Comparison of ENCODE assay signal across 11 mouse cellular contexts in genomic region chr7:141363752-141364125, GRCm38 (mm10). TPM values are rescaled to one million over a fixed set of nuclear protein-coding genes. Genes with fewer than 3 reads are reported as not detected.
DNase-seq lines count a peak whose midpoint lies in the region; ATAC-seq lines count a peak whose summit lies in the region.
"Had no signal": no experiment of that assay in that cellular context is flagged by ENCODE, and none has a peak within 500 bp of the region (broad histone marks: within the 10 kb centered on the region; RNA-seq: fewer than 3 reads in every experiment).

No protein-coding gene starts in this region.

- DNase-seq in heart, embryonic 10.5 days (ENCODE audit: low spot score): no peak
- DNase-seq in heart, postnatal 4 days: no peak
- no peak for DNase-seq in limb, embryonic 10.5 days (ENCODE audit: low spot score)
- DNase-seq in testis, postnatal 10 days (ENCODE audit: low spot score): no peak
- no peak for DNase-seq in layer of hippocampus, adult 18-20 months (ENCODE audit: low spot score in 2 of 2)

- ATAC-seq in limb, embryonic 13.5 days (ENCODE audit: low FRiP score, low read depth): 0 out of 2 replicates have a peak, but pooled peaks have one; percentile 28
- ATAC-seq in erythroid progenitor cell, adult 5-6 weeks (replicated peaks; ENCODE audit: low FRiP score, poor library complexity, severe bottlenecking): peak; percentile 37
- ATAC-seq in megakaryocyte progenitor cell, adult 5-6 weeks (replicated peaks; ENCODE audit: poor library complexity): peak; percentile 20

- H3K36me3 ChIP-seq in heart, embryonic 10.5 days: no peaks in the 10 kb centered on the region
- H3K36me3 ChIP-seq in limb, embryonic 13.5 days: no peaks in the 10 kb centered on the region
- no peaks in the 10 kb centered on the region for H3K36me3 ChIP-seq in limb, embryonic 10.5 days
- H3K36me3 ChIP-seq: midbrain, embryonic 10.5 days; stomach, embryonic 15.5 days had no signal

- H3K9me3 ChIP-seq in heart, embryonic 10.5 days: no peaks in the 10 kb centered on the region
- no peaks in the 10 kb centered on the region for H3K9me3 ChIP-seq in limb, embryonic 13.5 days
- H3K9me3 ChIP-seq in limb, embryonic 10.5 days (replicated peaks): no peaks in the 10 kb centered on the region
- H3K9me3 ChIP-seq: midbrain, embryonic 10.5 days; stomach, embryonic 15.5 days had no signal

- no peak overlapping the region for H3K9ac ChIP-seq in limb, embryonic 13.5 days
- H3K9ac ChIP-seq: stomach, embryonic 15.5 days had no signal

- no peak overlapping the region for H3K4me2 ChIP-seq in limb, embryonic 13.5 days (replicated peaks)
- H3K4me2 ChIP-seq: stomach, embryonic 15.5 days had no signal

- WGBS in heart, embryonic 10.5 days: 53% methylated on average over 2 of the region's 2 CpGs
- WGBS in limb, embryonic 13.5 days: 67% methylated on average over 2 of the region's 2 CpGs
- WGBS in limb, embryonic 10.5 days: 56% methylated on average over 2 of the region's 2 CpGs

- peaks cover 58% of the 10 kb centered on the region for H3K27me3 ChIP-seq in heart, embryonic 10.5 days (ENCODE audit: insufficient read depth, poor library complexity, severe bottlenecking)
- H3K27me3 ChIP-seq in limb, embryonic 13.5 days: peaks cover 40% of the 10 kb centered on the region
- peaks cover 46% of the 10 kb centered on the region for H3K27me3 ChIP-seq in limb, embryonic 10.5 days (ENCODE audit: low read depth, poor library complexity, severe bottlenecking)
- H3K27me3 ChIP-seq: stomach, embryonic 15.5 days had no signal

- peak overlapping the region; percentile 57; the same call in 1 of the 2 replicates for H3K27ac ChIP-seq in heart, embryonic 10.5 days
- H3K27ac ChIP-seq in limb, embryonic 13.5 days: no peak overlapping the region
- no peak overlapping the region for H3K27ac ChIP-seq in limb, embryonic 10.5 days
- H3K27ac ChIP-seq: midbrain, embryonic 10.5 days; stomach, embryonic 15.5 days had no signal

- no peak overlapping the region for H3K4me3 ChIP-seq in heart, embryonic 10.5 days
- no peak overlapping the region for H3K4me3 ChIP-seq in limb, embryonic 13.5 days
- no peak overlapping the region for H3K4me3 ChIP-seq in limb, embryonic 10.5 days
- H3K4me3 ChIP-seq: midbrain, embryonic 10.5 days; myocyte; stomach, embryonic 15.5 days had no signal

- H3K4me1 ChIP-seq in heart, embryonic 10.5 days: peaks cover 4% of the 10 kb centered on the region
- H3K4me1 ChIP-seq in limb, embryonic 13.5 days: peaks cover 3% of the 10 kb centered on the region; the same call in 1 of the 2 replicates
- H3K4me1 ChIP-seq in limb, embryonic 10.5 days: 0 out of 2 replicates have a peak, but pooled peaks cover 4% of the 10 kb centered on the region

RNA-seq across cellular contexts. Expression of gene Eps8l2, which starts 25.1 kb away (rescaled TPM):
- 3.1 and 8.2 TPM in 2 replicates for polyA plus RNA-seq in heart, embryonic 10.5 days (2016; fragmentation: Nextera tagmentation; extraction: Ambion mirVana)
- 1 to 10 TPM; 1.9 TPM for total RNA-seq in heart, postnatal 4 days (2021)
- polyA plus RNA-seq in limb, embryonic 13.5 days (2015; fragmentation: Nextera tagmentation; extraction: Ambion mirVana): 7.4 and 10.3 TPM in 2 replicates
- 3.4 and 5.0 TPM in 2 replicates for polyA plus RNA-seq in limb, embryonic 10.5 days (2016; fragmentation: Nextera tagmentation; extraction: Ambion mirVana)
- not detected in 2 replicates for total RNA-seq in erythroid progenitor cell, adult 5-6 weeks (2015; ENCODE audit: low replicate concordance)
- 1.4 TPM in 1 of 2 replicates, not detected in the other for total RNA-seq in erythroid progenitor cell, adult 5-6 weeks (2017; ENCODE audit: low replicate concordance)
- total RNA-seq in megakaryocyte progenitor cell, adult 5-6 weeks (2015): 0.67 TPM in 1 of 2 replicates, not detected in the other
- total RNA-seq in megakaryocyte progenitor cell, adult 5-6 weeks (2017): not detected in 2 replicates
- 1 to 10 TPM; 5.0 to 9.0 TPM for total RNA-seq in layer of hippocampus, adult 18-20 months (2021)

RNA-seq across cellular contexts. Expression of gene Taldo1, which starts 28.3 kb away (rescaled TPM):
- polyA plus RNA-seq in heart, embryonic 10.5 days (2016; fragmentation: Nextera tagmentation; extraction: Ambion mirVana): 270 and 285 TPM in 2 replicates
- 100 to 1,000 TPM; 126 to 134 TPM for total RNA-seq in heart, postnatal 4 days (2021)
- polyA plus RNA-seq in limb, embryonic 13.5 days (2015; fragmentation: Nextera tagmentation; extraction: Ambion mirVana): 266 and 280 TPM in 2 replicates
- polyA plus RNA-seq in limb, embryonic 10.5 days (2016; fragmentation: Nextera tagmentation; extraction: Ambion mirVana): 258 and 272 TPM in 2 replicates
- 108 and 138 TPM in 2 replicates for total RNA-seq in erythroid progenitor cell, adult 5-6 weeks (2015; ENCODE audit: low replicate concordance)
- 354 and 496 TPM in 2 replicates for total RNA-seq in erythroid progenitor cell, adult 5-6 weeks (2017; ENCODE audit: low replicate concordance)
- 103 and 117 TPM in 2 replicates for total RNA-seq in megakaryocyte progenitor cell, adult 5-6 weeks (2015)
- 508 and 513 TPM in 2 replicates for total RNA-seq in megakaryocyte progenitor cell, adult 5-6 weeks (2017)
- 100 to 1,000 TPM; 122 to 125 TPM for total RNA-seq in layer of hippocampus, adult 18-20 months (2021)

RNA-seq across cellular contexts. Expression of gene Tmem80, which starts 36.2 kb away (rescaled TPM):
- polyA plus RNA-seq in heart, embryonic 10.5 days (2016; fragmentation: Nextera tagmentation; extraction: Ambion mirVana): 39.5 and 41.2 TPM in 2 replicates
- 10 to 100 TPM; 15.9 to 16.3 TPM for total RNA-seq in heart, postnatal 4 days (2021)
- polyA plus RNA-seq in limb, embryonic 13.5 days (2015; fragmentation: Nextera tagmentation; extraction: Ambion mirVana): 45.0 and 48.7 TPM in 2 replicates
- 42.9 and 46.1 TPM in 2 replicates for polyA plus RNA-seq in limb, embryonic 10.5 days (2016; fragmentation: Nextera tagmentation; extraction: Ambion mirVana)
- total RNA-seq in erythroid progenitor cell, adult 5-6 weeks (2015; ENCODE audit: low replicate concordance): 13.4 and 26.7 TPM in 2 replicates
- 8.3 and 8.6 TPM in 2 replicates for total RNA-seq in erythroid progenitor cell, adult 5-6 weeks (2017; ENCODE audit: low replicate concordance)
- total RNA-seq in megakaryocyte progenitor cell, adult 5-6 weeks (2015): 11.1 and 11.7 TPM in 2 replicates
- total RNA-seq in megakaryocyte progenitor cell, adult 5-6 weeks (2017): 9.1 and 9.2 TPM in 2 replicates
- 10 to 100 TPM; 29.2 to 30.5 TPM for total RNA-seq in layer of hippocampus, adult 18-20 months (2021)

RNA-seq across cellular contexts. Expression of gene Deaf1, which starts 36.2 kb away (rescaled TPM):
- polyA plus RNA-seq in heart, embryonic 10.5 days (2016; fragmentation: Nextera tagmentation; extraction: Ambion mirVana): 35.6 and 39.4 TPM in 2 replicates
- 10 to 100 TPM; 27.8 to 30.6 TPM for total RNA-seq in heart, postnatal 4 days (2021)
- 77.5 and 79.9 TPM in 2 replicates for polyA plus RNA-seq in limb, embryonic 13.5 days (2015; fragmentation: Nextera tagmentation; extraction: Ambion mirVana)
- polyA plus RNA-seq in limb, embryonic 10.5 days (2016; fragmentation: Nextera tagmentation; extraction: Ambion mirVana): 44.1 and 59.5 TPM in 2 replicates
- total RNA-seq in erythroid progenitor cell, adult 5-6 weeks (2015; ENCODE audit: low replicate concordance): 46.5 and 55.8 TPM in 2 replicates
- total RNA-seq in erythroid progenitor cell, adult 5-6 weeks (2017; ENCODE audit: low replicate concordance): 26.2 and 40.8 TPM in 2 replicates
- total RNA-seq in megakaryocyte progenitor cell, adult 5-6 weeks (2015): 33.6 and 33.7 TPM in 2 replicates
- 19.8 and 23.0 TPM in 2 replicates for total RNA-seq in megakaryocyte progenitor cell, adult 5-6 weeks (2017)
- total RNA-seq in layer of hippocampus, adult 18-20 months (2021): 10 to 100 TPM; 66.3 to 79.6 TPM

RNA-seq across cellular contexts. Expression of gene Gatd1, which starts 50.2 kb away (rescaled TPM):
- 29.5 and 37.4 TPM in 2 replicates for polyA plus RNA-seq in heart, embryonic 10.5 days (2016; fragmentation: Nextera tagmentation; extraction: Ambion mirVana)
- total RNA-seq in heart, postnatal 4 days (2021): 10 to 100 TPM; 12.5 to 12.9 TPM
- 73.8 and 75.9 TPM in 2 replicates for polyA plus RNA-seq in limb, embryonic 13.5 days (2015; fragmentation: Nextera tagmentation; extraction: Ambion mirVana)
- polyA plus RNA-seq in limb, embryonic 10.5 days (2016; fragmentation: Nextera tagmentation; extraction: Ambion mirVana): 44.5 and 56.4 TPM in 2 replicates
- 3.4 and 14.4 TPM in 2 replicates for total RNA-seq in erythroid progenitor cell, adult 5-6 weeks (2015; ENCODE audit: low replicate concordance)
- total RNA-seq in erythroid progenitor cell, adult 5-6 weeks (2017; ENCODE audit: low replicate concordance): 4.4 and 9.2 TPM in 2 replicates
- 21.9 and 25.9 TPM in 2 replicates for total RNA-seq in megakaryocyte progenitor cell, adult 5-6 weeks (2015)
- 13.5 and 16.3 TPM in 2 replicates for total RNA-seq in megakaryocyte progenitor cell, adult 5-6 weeks (2017)
- total RNA-seq in layer of hippocampus, adult 18-20 months (2021): 10 to 100 TPM; 37.7 to 39.9 TPM
